Mouse (Mus musculus): ENCODE data around the gene Gm11437. TPM values are rescaled to one million over a fixed set of nuclear protein-coding genes. Genes with fewer than 3 reads are reported as not detected.
A peak's percentile ranks its signal among the peaks of the same experiment; 100 is the strongest.

The Gm11437 gene
- polyA plus RNA-seq, 1 experiment from 2014 or later = not detected

DNA sequence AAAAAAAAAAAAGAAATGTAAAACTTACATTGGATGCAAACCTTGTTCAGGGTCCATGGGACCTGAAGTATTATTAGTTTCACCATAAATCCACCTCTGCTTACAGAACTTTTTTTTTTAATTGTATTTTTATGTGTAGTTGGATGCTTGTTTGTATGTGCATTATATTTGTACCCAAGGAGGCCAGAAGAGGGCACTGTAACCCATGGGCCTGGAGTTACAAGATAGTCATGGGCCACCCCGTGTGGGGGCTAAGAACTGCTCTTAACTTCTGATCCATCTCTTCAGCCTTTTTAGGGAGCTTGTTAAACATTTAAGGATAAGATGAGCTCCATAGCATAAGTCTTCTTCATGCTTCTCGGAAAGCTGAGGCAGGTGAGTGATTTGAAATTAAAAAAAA is 16.4 kb downstream of the Gm11437 start:
- H3K4me1 ChIP-seq (replicated peaks; ENCODE audit: control insufficient read depth, insufficient read depth, low read length) = 0 out of 2 replicates have a peak, but pooled peaks cover 4% of the 10 kb centered on the region
- 58% methylated on average over 2 of the region's 2 CpGs for WGBS
- no peak overlapping the region for H3K4me3 ChIP-seq (replicated peaks; ENCODE audit: low read length)
- H3K9me3 ChIP-seq (ENCODE audit: control insufficient read depth, low read length) = no peaks in the 10 kb centered on the region
- no peaks in the 10 kb centered on the region for H3K36me3 ChIP-seq (ENCODE audit: control insufficient read depth, insufficient read depth)
- no peaks in the 10 kb centered on the region for H3K27me3 ChIP-seq (replicated peaks; ENCODE audit: control insufficient read depth, insufficient read depth, low read length)
- no peak overlapping the region for H3K27ac ChIP-seq (ENCODE audit: low read length)
- ATAC-seq = no peak
- no peak overlapping the region for H3K9ac ChIP-seq (replicated peaks; ENCODE audit: low read depth, low read length)
- H3K4me2 ChIP-seq (ENCODE audit: low read length) = no peak overlapping the region

DNA sequence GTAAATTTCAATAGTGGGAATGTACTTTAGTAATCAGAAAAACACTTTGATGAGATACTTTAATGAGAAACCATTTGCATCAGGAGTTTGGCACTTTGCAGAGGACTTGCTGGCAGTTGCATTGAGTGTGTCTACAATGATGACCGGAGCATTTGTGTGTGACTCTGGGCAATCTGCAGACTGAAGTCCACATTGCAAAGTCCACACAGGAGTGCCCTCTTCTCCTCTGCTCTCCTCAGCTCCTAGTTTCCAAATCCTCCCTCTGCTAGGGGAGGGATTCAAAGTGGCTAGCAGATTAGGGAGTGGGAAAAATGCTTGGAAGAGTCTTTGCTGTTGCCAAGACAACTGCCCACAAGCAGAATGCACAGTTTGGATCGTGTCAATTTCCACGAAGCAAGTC is 21.2 kb downstream of the Gm11437 start:
- no peaks in the 10 kb centered on the region for H3K36me3 ChIP-seq (ENCODE audit: control insufficient read depth, insufficient read depth)
- H3K4me2 ChIP-seq (ENCODE audit: low read length) = no peak overlapping the region
- ATAC-seq = no peak
- no peak overlapping the region for H3K4me3 ChIP-seq (replicated peaks; ENCODE audit: low read length)
- no peaks in the 10 kb centered on the region for H3K9me3 ChIP-seq (ENCODE audit: control insufficient read depth, low read length)
- no peaks in the 10 kb centered on the region for H3K27me3 ChIP-seq (replicated peaks; ENCODE audit: control insufficient read depth, insufficient read depth, low read length)
- 35% methylated on average over 3 of the region's 3 CpGs for WGBS
- H3K4me1 ChIP-seq (replicated peaks; ENCODE audit: control insufficient read depth, insufficient read depth, low read length) = 0 out of 2 replicates have a peak, but pooled peaks cover 4% of the 10 kb centered on the region
- no peak overlapping the region for H3K27ac ChIP-seq (ENCODE audit: low read length)
- H3K9ac ChIP-seq (replicated peaks; ENCODE audit: low read depth, low read length) = no peak overlapping the region

DNA sequence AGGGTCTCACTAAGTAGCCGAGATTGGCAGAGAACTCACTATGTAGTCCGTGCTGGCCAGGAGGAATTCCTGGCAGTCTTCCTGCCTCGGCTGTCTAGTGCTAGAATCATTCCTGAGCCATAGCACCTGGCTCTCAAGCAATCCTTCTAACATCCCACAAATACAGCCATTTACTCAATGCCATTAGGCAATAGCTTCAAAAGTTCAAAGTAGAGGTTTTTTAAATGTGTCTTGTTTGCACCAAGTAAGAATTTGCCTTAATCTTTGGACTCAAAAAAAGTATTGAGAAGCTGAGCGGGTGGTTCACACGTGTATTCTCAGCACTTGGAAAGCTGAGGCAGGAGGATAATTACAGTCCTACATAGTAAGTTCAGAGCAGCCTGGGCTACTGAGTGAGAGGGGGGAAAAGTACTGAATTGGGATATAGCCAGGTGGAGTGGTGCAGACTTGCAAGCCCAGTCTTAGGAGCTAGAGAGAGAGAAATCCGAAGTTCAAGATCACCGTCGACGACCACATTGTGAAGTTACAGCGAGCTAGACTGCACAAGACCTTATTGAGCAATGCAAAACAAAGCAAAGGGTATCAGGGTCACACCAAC is 22.0 kb downstream of the Gm11437 start:
- H3K9me3 ChIP-seq (ENCODE audit: control insufficient read depth, low read length) = no peaks in the 10 kb centered on the region
- no peak overlapping the region for H3K9ac ChIP-seq (replicated peaks; ENCODE audit: low read depth, low read length)
- no peak overlapping the region for H3K27ac ChIP-seq (ENCODE audit: low read length)
- no peak for ATAC-seq
- H3K27me3 ChIP-seq (replicated peaks; ENCODE audit: control insufficient read depth, insufficient read depth, low read length) = no peaks in the 10 kb centered on the region
- H3K4me2 ChIP-seq (ENCODE audit: low read length) = no peak overlapping the region
- H3K4me3 ChIP-seq (replicated peaks; ENCODE audit: low read length) = no peak overlapping the region
- no peaks in the 10 kb centered on the region for H3K36me3 ChIP-seq (ENCODE audit: control insufficient read depth, insufficient read depth)
- H3K4me1 ChIP-seq (replicated peaks; ENCODE audit: control insufficient read depth, insufficient read depth, low read length) = 0 out of 2 replicates have a peak, but pooled peaks cover 4% of the 10 kb centered on the region
- WGBS = 59% methylated on average over 10 of the region's 10 CpGs

DNA sequence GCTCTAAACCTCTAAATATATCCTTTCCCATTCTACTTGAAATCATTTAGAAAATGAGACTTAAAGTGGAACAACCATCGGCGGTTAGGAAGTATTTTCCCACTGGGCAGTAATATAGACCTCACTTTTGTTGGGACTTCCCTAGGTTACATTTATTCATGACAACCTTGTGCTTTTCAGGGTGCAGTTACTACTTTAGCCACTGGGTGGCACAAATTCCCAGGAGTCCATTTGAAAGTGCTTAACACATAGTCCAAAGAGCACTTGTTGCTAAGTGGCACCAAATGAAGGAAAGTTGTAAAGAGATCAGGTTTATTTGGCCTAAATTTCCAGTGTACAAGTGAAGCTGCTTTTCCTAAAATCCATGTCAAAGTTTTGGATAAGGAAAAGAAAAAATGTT is 25.5 kb downstream of the Gm11437 start:
- no peaks in the 10 kb centered on the region for H3K9me3 ChIP-seq (ENCODE audit: control insufficient read depth, low read length)
- H3K4me2 ChIP-seq (ENCODE audit: low read length) = no peak overlapping the region
- ATAC-seq = no peak
- no peak overlapping the region for H3K4me3 ChIP-seq (replicated peaks; ENCODE audit: low read length)
- no peak overlapping the region for H3K9ac ChIP-seq (replicated peaks; ENCODE audit: low read depth, low read length)
- H3K27ac ChIP-seq (ENCODE audit: low read length) = no peak overlapping the region
- H3K27me3 ChIP-seq (replicated peaks; ENCODE audit: control insufficient read depth, insufficient read depth, low read length) = no peaks in the 10 kb centered on the region
- H3K36me3 ChIP-seq (ENCODE audit: control insufficient read depth, insufficient read depth) = no peaks in the 10 kb centered on the region
- WGBS = 49% methylated on average over 2 of the region's 2 CpGs
- H3K4me1 ChIP-seq (replicated peaks; ENCODE audit: control insufficient read depth, insufficient read depth, low read length) = 0 out of 2 replicates have a peak, but pooled peaks cover 4% of the 10 kb centered on the region

DNA sequence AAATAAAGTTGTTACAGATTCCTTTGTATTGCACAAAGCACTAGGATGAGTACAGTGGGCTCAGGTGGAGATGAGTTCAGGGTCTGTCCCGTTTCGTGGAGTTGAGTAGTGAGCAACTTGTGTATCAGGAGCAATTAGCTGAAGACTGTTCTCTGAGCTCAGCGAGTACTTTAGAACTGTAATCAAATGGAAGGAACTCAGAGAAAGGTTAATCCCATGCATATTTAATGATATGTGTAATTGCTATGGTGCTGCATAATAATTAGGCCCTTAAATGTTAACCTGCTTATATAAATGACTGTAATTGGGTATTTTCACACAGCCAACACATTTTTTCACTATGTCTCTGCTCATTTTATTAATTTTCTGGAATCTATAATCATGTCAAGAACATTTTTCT is 30.8 kb downstream of the Gm11437 start:
- Histone ChIP-seq H3K4me1 (replicated peaks; ENCODE audit: control insufficient read depth, insufficient read depth, low read length) (peaks cover 3% of the 10 kb centered on the region; the same call in 1 of the 2 replicates), H3K9ac (replicated peaks; ENCODE audit: low read depth, low read length) (no peak overlapping the region), H3K4me2 (ENCODE audit: low read length) (no peak overlapping the region), H3K27ac (ENCODE audit: low read length) (no peak overlapping the region), H3K36me3 (ENCODE audit: control insufficient read depth, insufficient read depth) (no peaks in the 10 kb centered on the region), H3K9me3 (ENCODE audit: control insufficient read depth, low read length) (0 out of 2 replicates have a peak, but pooled peaks cover 2% of the 10 kb centered on the region), H3K27me3 (replicated peaks; ENCODE audit: control insufficient read depth, insufficient read depth, low read length) (no peaks in the 10 kb centered on the region), H3K4me3 (replicated peaks; ENCODE audit: low read length) (no peak overlapping the region)
- no peak for ATAC-seq
- WGBS = 15% methylated on average over 3 of the region's 3 CpGs

DNA sequence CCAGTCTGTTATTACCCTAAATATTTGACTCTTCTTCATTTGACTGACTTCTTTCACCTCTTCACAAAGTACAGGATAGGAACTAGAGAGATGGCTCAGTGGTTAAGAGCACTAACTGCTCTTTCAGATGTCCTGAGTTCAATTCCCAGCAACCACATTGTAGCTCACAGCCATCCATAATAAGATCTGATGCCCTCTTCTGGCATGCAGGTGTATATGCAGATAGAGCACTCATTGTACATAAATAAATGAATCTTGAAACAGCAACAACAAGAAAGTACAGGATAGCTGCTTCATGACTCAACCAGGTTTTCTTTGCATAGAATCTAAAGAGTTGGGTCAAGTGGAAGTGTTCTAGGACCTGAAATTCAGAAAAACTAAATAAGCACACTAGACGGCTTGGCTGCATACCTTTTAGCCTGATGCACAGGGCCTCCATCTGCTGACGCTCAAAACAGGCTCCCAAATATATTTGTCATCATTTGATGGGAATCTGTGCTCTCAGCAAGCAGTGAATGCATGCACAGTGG is 32.9 kb downstream of the Gm11437 start:
- peaks cover 8% of the 10 kb centered on the region for H3K4me1 ChIP-seq (replicated peaks; ENCODE audit: control insufficient read depth, insufficient read depth, low read length)
- no peak for ATAC-seq
- no peak overlapping the region for H3K27ac ChIP-seq (ENCODE audit: low read length)
- H3K4me2 ChIP-seq (ENCODE audit: low read length) = no peak overlapping the region
- no peak overlapping the region for H3K4me3 ChIP-seq (replicated peaks; ENCODE audit: low read length)
- H3K9me3 ChIP-seq (ENCODE audit: control insufficient read depth, low read length) = 0 out of 2 replicates have a peak, but pooled peaks cover 2% of the 10 kb centered on the region
- no peaks in the 10 kb centered on the region for H3K36me3 ChIP-seq (ENCODE audit: control insufficient read depth, insufficient read depth)
- no peak overlapping the region for H3K9ac ChIP-seq (replicated peaks; ENCODE audit: low read depth, low read length)
- H3K27me3 ChIP-seq (replicated peaks; ENCODE audit: control insufficient read depth, insufficient read depth, low read length) = no peaks in the 10 kb centered on the region
- WGBS = 94% methylated on average over 2 of the region's 2 CpGs

DNA sequence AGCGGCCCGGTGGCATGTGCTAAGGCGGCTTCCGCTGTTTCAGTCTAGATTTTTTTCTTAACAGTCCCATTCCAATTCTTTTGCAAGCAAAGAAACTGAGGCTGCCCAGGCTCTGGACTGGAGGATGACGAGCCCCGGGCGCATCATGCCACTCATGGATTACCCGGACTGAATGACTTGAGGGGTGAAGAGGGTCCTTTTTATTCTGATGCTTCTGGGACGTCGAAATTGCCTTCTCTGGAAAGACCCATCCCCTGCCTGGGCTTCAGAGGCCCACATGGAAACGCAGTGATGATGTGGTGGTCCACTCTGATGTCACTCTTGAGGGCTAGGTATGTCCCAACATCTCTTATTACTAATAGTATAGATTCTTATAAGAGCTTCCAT is 37.5 kb downstream of the Gm11437 start:
- 0 out of 2 replicates have a peak, but pooled peaks cover 2% of the 10 kb centered on the region for H3K9me3 ChIP-seq (ENCODE audit: control insufficient read depth, low read length)
- H3K36me3 ChIP-seq (ENCODE audit: control insufficient read depth, insufficient read depth) = no peaks in the 10 kb centered on the region
- peak overlapping the region; percentile 87 for H3K9ac ChIP-seq (replicated peaks; ENCODE audit: low read depth, low read length)
- no peaks in the 10 kb centered on the region for H3K27me3 ChIP-seq (replicated peaks; ENCODE audit: control insufficient read depth, insufficient read depth, low read length)
- peak; percentile 44 for ATAC-seq
- 4% methylated on average over 11 of the region's 11 CpGs for WGBS
- peak overlapping the region; percentile 61 for H3K4me2 ChIP-seq (ENCODE audit: low read length)
- H3K27ac ChIP-seq (ENCODE audit: low read length) = peak overlapping the region; percentile 18; the same call in 1 of the 2 replicates
- H3K4me3 ChIP-seq (replicated peaks; ENCODE audit: low read length) = peak overlapping the region; percentile 84
- peaks cover 13% of the 10 kb centered on the region for H3K4me1 ChIP-seq (replicated peaks; ENCODE audit: control insufficient read depth, insufficient read depth, low read length)

DNA sequence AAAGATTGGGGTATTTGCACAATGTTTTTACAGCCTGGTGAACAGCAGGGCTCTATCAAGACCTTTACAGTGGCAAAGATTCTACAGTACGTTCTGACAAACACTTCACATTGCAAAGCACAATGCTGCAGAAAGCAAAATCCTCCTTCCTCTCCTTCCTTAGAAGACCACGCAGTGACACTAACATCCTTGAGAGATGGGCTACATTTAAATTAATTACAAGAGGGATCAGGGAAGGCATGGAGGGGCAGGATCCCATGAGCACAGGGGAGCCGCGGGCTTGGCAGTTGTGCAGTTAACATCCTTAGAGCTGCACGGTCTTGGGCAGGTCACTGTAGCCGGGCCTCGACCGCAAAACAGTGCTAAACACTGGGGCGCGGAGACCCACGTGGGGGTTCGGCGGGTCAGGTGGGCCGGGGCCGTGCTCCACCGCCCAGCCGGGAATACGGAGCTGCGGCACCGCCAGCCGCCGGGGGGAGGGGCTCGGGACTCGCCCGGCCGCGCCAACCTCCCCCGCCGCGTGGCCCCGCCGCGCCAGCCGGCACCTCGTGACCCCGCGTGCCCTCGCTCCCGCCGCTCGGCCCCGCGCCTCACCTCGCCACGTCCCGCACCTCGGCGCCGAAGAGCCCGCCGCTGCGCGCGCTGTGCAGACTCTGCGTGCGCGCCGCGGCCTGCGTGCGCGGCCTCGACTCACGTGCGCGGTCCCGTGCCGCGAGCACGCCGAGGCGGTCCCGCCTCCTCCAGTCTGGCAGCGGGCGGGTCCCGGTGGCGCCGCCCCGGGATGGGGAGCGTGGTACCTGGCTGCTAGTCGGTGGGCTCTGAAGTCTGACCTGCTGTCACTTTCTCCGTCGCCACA is 38.1 kb downstream of the Gm11437 start, which contains the start of the genes Tada2a and Acaca:
Gene Tada2a, minus strand, starts transcription at position 658 of the 856 bp plus-strand sequence.
Gene Acaca, plus strand, starts transcription at position 730 of the 856 bp plus-strand sequence.
- under 1% methylated on average over 64 of the region's 83 CpGs for WGBS
- ATAC-seq = peak; percentile 92
- peak within 1 kb of the TSS; percentile 75 for H3K4me2 ChIP-seq (ENCODE audit: low read length)

DNA sequence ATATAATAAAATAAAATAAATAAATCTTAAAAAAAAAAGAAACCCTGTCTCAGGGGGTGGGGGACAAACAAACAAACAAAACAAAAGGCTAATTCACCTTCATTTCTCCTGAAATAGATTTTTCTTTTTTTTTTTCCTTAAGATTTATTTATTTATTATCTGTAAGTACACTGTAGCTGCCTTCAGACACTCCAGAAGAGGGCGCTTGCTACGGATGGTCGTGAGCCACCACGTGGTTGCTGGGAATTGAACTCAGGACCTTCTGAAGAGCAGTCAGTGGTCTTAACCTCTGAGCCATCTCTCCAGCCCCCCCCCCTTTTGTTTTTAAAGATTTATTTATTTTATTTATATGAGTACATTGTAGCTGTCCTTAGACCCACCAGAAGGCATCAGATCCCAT is 39.3 kb downstream of the Gm11437 start:
- 86% methylated on average over 4 of the region's 4 CpGs for WGBS
- Histone ChIP-seq H3K27me3 (replicated peaks; ENCODE audit: control insufficient read depth, insufficient read depth, low read length) (no peaks in the 10 kb centered on the region), H3K9me3 (ENCODE audit: control insufficient read depth, low read length) (no peaks in the 10 kb centered on the region), H3K36me3 (ENCODE audit: control insufficient read depth, insufficient read depth) (no peaks in the 10 kb centered on the region; the same call in 1 of the 2 replicates), H3K4me3 (replicated peaks; ENCODE audit: low read length) (no peak overlapping the region), H3K9ac (replicated peaks; ENCODE audit: low read depth, low read length) (no peak overlapping the region), H3K4me2 (ENCODE audit: low read length) (no peak overlapping the region), H3K27ac (ENCODE audit: low read length) (no peak overlapping the region), H3K4me1 (replicated peaks; ENCODE audit: control insufficient read depth, insufficient read depth, low read length) (peaks cover 13% of the 10 kb centered on the region)
- ATAC-seq = no peak

More for the DNA sequence above, 38.1 kb downstream of the Gm11437 start, which contains the start of the genes Tada2a and Acaca:
- H3K4me1 ChIP-seq (replicated peaks; ENCODE audit: control insufficient read depth, insufficient read depth, low read length) = peaks cover 13% of the 10 kb centered on the region
- H3K27ac ChIP-seq (ENCODE audit: low read length) = peak within 1 kb of the TSS; percentile 58
- peak within 1 kb of the TSS; percentile 87 for H3K9ac ChIP-seq (replicated peaks; ENCODE audit: low read depth, low read length)
- peak within 1 kb of the TSS; percentile 84 for H3K4me3 ChIP-seq (replicated peaks; ENCODE audit: low read length)
- no peaks in the 10 kb centered on the region for H3K27me3 ChIP-seq (replicated peaks; ENCODE audit: control insufficient read depth, insufficient read depth, low read length)
- 0 out of 2 replicates have a peak, but pooled peaks cover 2% of the 10 kb centered on the region for H3K9me3 ChIP-seq (ENCODE audit: control insufficient read depth, low read length)
- H3K36me3 ChIP-seq (ENCODE audit: control insufficient read depth, insufficient read depth) = no peaks in the 10 kb centered on the region
